Mouse (Mus musculus) embryonic facial prominence, embryonic 14.5 days (tissue): ENCODE data around the gene Bcar3. TPM values are rescaled to one million over a fixed set of nuclear protein-coding genes. Genes with fewer than 3 reads are reported as not detected.
"Not testable (repeated sequence)": the region's sequence is repeated elsewhere in the genome, so short reads cannot be mapped to it uniquely, and the experiment has no call there.

Experiments used
- ATAC-seq: fragments of 200-750 bp; cut with Nextera tagmentation; 2 replicates; pipeline ENCODE4 v1.8.0; 2017; ENCODE audit warnings: low read depth, moderate number of reproducible peaks, moderate TSS enrichment
- DNase-seq: peaks from one replicate; pipeline ENCODE4 v3.0.0-alpha.2; 2015; ENCODE audit warnings: low spot score
- H3K27ac ChIP-seq: fragments of 300-500 bp; sonication (generic); replicated peaks from 2 replicates; pipeline ENCODE4 v1.5.1; 2014; ENCODE audit warnings: low read depth, mild to moderate bottlenecking, low read length, moderate library complexity
- H3K27me3 ChIP-seq: fragments of 300-500 bp; sonication (generic); replicated peaks from 2 replicates; pipeline ENCODE4 v1.6.1; 2014; ENCODE audit warnings: low read length; ENCODE audit not compliant: control insufficient read depth, insufficient read depth
- H3K36me3 ChIP-seq: fragments of 300-500 bp; sonication (generic); 2 replicates; pipeline ENCODE4 v1.6.1; 2014; ENCODE audit warnings: low read length, mixed read lengths; ENCODE audit not compliant: control insufficient read depth, insufficient read depth
- H3K4me1 ChIP-seq: fragments of 300-500 bp; sonication (generic); 2 replicates; pipeline ENCODE4 v1.6.1; 2014; ENCODE audit warnings: antibody characterized with exemption, low read length; ENCODE audit not compliant: control insufficient read depth, insufficient read depth
- H3K4me2 ChIP-seq: fragments of 300-500 bp; sonication (generic); 2 replicates; pipeline ENCODE4 v1.6.1; 2014; ENCODE audit warnings: low read depth, mild to moderate bottlenecking, low read length, moderate library complexity, mixed read lengths
- H3K4me3 ChIP-seq: fragments of 300-500 bp; sonication (generic); 2 replicates; pipeline ENCODE4 v1.5.1; 2014; ENCODE audit warnings: low read depth, mild to moderate bottlenecking, low read length
- H3K9ac ChIP-seq: fragments of 300-500 bp; sonication (generic); 2 replicates; pipeline ENCODE4 v1.6.1; 2014; ENCODE audit warnings: low read depth, mild to moderate bottlenecking, low read length, moderate library complexity, mixed read lengths
- H3K9me3 ChIP-seq: fragments of 300-500 bp; sonication (generic); 2 replicates; pipeline ENCODE4 v1.6.1; 2016; ENCODE audit warnings: low read length; ENCODE audit not compliant: control insufficient read depth
- WGBS: fragments of 180-500 bp; shearing (Covaris S2); extraction: QIAGEN DNeasy Blood & Tissue Kit; methylation state at CpG from one replicate; pipeline ENCODE4 v1.1.7; 2014; 5-methylcytosine and 5-hydroxymethylcytosine counted together
- polyA plus RNA-seq: library from polyadenylated mRNA; unstranded; fragments of >200 nt; fragmentation: Nextera tagmentation; extraction: Ambion mirVana; gene quantifications from 2 replicates; pipeline ENCODE4 v1.2.1, GENCODE M21; 2014

The Bcar3 gene
- polyA plus RNA-seq, 1 experiment from 2014 or later, result 10.0 TPM

GRCm38 (mm10) chr3:122391816-122392215 is 97.9 kb downstream of the Bcar3 start:
- H3K27me3 ChIP-seq, result no peaks in the 10 kb centered on the region
- no peak overlapping the region for H3K4me2 ChIP-seq
- 0 out of 2 replicates have a peak, but pooled peaks have one; percentile 12 for ATAC-seq
- no peak overlapping the region for H3K4me3 ChIP-seq
- H3K9ac ChIP-seq, result no peak overlapping the region
- H3K9me3 ChIP-seq, result no peaks in the 10 kb centered on the region
- 41% methylated on average over 12 of the region's 12 CpGs for WGBS
- DNase-seq, result no peak
- no peaks in the 10 kb centered on the region for H3K36me3 ChIP-seq
- H3K27ac ChIP-seq, result no peak overlapping the region
- H3K4me1 ChIP-seq, result no peaks in the 10 kb centered on the region

DNA sequence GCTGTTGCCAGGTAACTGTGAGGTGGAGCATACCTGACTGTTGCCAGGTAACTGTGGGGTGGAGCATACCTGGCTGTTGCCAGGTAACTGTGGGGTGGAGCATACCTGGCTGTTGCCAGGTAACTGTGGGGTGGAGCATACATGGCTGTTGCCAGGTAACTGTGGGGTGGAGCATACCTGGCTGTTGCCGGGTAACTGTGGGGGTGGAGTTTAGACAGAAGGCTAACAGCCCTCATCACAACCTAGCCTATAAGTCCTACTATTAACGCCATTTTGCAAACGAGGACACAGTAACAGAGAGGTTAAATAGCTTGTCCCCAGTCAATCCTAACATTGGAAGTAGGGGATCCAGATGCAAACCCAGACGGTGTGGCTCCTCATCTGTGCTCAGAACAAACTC is 99.5 kb downstream of the Bcar3 start:
- not testable (repeated sequence) for H3K27ac ChIP-seq, H3K36me3 ChIP-seq, H3K4me2 ChIP-seq, H3K9ac ChIP-seq, DNase-seq, ATAC-seq, H3K4me3 ChIP-seq, H3K27me3 ChIP-seq, H3K9me3 ChIP-seq, H3K4me1 ChIP-seq
- WGBS, result 41% methylated on average over 4 of the region's 4 CpGs

DNA sequence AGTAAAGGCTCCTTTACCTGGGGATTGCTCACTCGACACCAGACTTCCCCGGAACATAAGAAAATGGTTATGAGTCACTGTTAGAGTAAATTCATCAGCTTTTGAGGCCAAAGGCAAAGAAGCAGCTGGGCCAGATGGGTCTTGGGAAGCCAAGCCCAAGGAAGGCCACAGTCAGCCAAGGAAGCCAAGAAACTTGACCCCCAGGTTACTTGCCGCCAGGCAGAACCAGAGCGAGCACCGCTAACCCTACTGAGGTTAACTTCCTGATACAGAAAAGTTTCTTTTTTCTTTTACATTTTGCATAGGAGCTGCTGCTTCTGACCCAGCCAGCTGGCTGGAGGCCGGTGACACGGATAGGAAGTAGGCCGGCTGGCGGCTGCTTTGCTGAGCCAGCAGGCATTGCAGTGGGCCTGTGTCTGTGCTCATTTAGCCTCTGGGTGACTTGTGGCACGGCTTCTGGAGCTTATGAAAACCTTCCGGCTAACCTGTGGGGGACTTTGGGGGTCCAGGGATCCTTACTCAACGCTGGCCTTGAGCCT is 100.0 kb downstream of the Bcar3 start:
- H3K4me2 ChIP-seq, result no peak overlapping the region
- 69% methylated on average over 12 of the region's 12 CpGs for WGBS
- no peaks in the 10 kb centered on the region for H3K4me1 ChIP-seq
- H3K4me3 ChIP-seq, result no peak overlapping the region
- H3K27me3 ChIP-seq, result no peaks in the 10 kb centered on the region
- DNase-seq (no peak), ATAC-seq (no peak)
- no peak overlapping the region for H3K9ac ChIP-seq
- H3K9me3 ChIP-seq, result no peaks in the 10 kb centered on the region
- H3K36me3 ChIP-seq, result no peaks in the 10 kb centered on the region
- no peak overlapping the region for H3K27ac ChIP-seq

DNA sequence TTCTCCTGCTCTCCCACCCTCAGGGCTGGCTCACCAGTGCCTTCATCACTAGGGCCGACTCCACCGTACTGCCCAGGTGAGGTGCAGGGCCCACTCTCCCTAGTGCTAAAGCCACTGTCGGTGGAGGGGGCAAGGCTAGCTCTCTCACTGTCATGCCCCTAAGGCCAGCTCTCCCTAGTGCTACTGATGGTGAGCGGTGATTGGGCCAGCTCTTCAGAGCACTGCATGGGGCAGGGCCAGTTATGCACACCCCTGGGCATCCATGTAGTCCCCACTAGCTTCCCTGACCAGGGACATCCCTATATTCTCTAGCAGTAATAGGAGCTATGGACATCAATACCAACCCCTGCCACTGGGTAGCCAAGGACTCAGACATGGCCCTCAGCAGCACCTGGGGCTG is 103.0 kb downstream of the Bcar3 start:
- Histone ChIP-seq H3K27ac (no peak overlapping the region), H3K4me3 (no peak overlapping the region), H3K4me2 (no peak overlapping the region), H3K9ac (no peak overlapping the region), H3K9me3 (no peaks in the 10 kb centered on the region), H3K4me1 (0 out of 2 replicates have a peak, but pooled peaks cover 1% of the 10 kb centered on the region), H3K27me3 (no peaks in the 10 kb centered on the region), H3K36me3 (no peaks in the 10 kb centered on the region)
- 93% methylated on average over 2 of the region's 4 CpGs for WGBS
- DNase-seq (no peak), ATAC-seq (no peak)

DNA sequence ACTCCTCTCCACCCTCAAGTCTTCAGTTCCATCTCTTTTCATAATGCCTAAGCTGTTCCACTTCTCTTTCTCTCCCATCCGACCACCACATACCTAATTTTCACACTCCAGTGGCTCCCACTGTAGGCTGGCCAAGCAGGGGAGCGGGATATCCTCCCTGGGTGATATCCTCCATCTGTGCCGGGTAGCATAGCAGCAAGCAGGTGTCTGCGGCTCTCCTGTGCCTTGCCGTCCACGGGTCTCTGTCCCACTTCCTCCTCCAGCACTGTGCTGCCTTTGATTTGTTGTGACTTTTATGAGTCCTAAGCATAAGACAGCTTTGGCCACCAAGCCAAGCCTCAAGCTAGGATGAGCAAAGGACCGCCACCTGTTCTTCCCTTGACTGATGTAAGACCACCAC is 103.5 kb downstream of the Bcar3 start:
- no peak for ATAC-seq
- 78% methylated on average over 7 of the region's 7 CpGs for whole genome bisulfite sequencing

DNA sequence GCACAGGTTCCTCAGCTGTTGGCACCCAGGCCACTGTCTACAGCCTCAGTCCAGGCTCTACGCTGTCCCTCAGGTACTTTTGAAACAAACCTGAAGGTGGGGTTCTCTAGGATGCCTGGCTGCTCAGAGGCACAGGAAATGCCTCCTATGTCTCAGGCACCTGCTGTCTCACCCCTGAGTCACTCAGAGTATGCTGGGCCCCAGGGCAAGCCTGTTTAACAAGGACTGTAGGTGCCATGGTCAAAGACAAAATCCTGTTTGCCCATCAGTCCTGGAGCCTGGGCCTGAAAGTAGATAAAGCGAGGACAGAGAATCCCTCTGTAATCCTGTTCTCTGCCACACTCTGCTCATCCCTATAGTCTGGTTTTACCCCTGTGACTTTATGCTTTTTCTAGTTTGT is 107.1 kb downstream of the Bcar3 start:
- DNase-seq (no peak), ATAC-seq (no peak)
- Histone ChIP-seq H3K9me3 (no peaks in the 10 kb centered on the region), H3K4me1 (0 out of 2 replicates have a peak, but pooled peaks cover 3% of the 10 kb centered on the region), H3K36me3 (no peaks in the 10 kb centered on the region), H3K9ac (no peak overlapping the region), H3K27me3 (no peaks in the 10 kb centered on the region), H3K4me2 (no peak overlapping the region), H3K27ac (no peak overlapping the region), H3K4me3 (no peak overlapping the region)
- WGBS, result 95% methylated on average over 2 of the region's 2 CpGs

More for the DNA sequence above, 103.5 kb downstream of the Bcar3 start:
- Histone ChIP-seq H3K27ac (no peak overlapping the region), H3K4me3 (no peak overlapping the region), H3K36me3 (no peaks in the 10 kb centered on the region), H3K9me3 (no peaks in the 10 kb centered on the region), H3K4me2 (no peak overlapping the region), H3K4me1 (0 out of 2 replicates have a peak, but pooled peaks cover 3% of the 10 kb centered on the region), H3K9ac (no peak overlapping the region), H3K27me3 (no peaks in the 10 kb centered on the region)
- DNase-seq, result no peak

DNA sequence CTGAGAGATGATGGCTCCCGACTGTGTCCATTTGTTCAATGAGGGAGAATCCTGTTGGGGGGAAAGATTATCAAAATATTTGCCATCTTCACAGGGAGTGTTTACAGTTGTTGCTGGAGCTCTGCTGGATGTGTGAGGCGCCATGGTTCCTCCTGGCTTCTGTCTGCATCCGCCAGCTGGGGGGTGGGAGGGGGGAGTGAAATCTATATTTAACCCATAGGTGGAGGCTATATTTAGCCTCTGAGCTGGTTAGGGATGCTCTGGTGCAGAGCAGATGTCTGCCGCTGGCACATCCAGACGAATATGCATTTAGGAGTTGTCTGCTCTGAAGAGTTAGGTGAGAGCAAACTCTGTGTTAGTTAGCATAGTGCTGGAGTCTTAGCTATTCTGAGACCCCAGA is 108.2 kb downstream of the Bcar3 start:
- H3K4me1 ChIP-seq, result 0 out of 2 replicates have a peak, but pooled peaks cover 3% of the 10 kb centered on the region
- ATAC-seq, result peak; percentile 44; the same call in 1 of the 2 replicates
- WGBS, result 42% methylated on average over 5 of the region's 5 CpGs

DNA sequence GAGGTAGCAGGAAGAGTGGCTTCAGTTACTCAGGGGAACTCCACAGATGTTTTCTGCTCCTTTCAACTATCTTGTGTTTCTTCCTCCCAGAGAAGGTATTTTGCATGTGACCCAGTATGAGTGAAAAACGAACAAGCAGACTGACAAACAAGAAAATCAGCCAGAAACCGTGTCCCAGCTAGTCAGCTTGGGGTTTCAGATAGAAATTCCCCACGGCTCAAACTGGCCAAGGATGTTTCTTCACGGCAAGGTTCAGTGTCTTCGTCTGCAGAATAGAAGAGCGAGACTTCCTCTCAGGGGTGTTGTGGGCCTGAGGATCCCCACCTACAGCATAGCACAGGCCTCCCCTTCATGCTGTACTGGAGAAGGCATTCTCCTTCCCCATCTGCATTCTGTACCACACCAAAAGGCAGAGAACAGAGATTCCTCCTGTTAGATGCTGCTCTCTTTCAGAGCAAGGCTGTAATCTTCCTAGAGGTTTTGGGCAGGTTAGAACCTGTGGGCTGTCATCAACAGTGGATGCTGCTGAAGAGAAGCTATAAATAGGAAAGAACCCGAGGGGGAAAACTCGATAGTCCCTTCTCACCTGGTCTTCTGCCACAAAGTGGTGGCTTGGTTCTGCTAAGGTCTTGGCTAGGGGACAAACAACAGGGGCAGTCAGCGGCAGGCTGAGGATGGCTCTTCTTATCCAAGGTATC is 110.1 kb downstream of the Bcar3 start:
- Histone ChIP-seq H3K4me1 (0 out of 2 replicates have a peak, but pooled peaks cover 3% of the 10 kb centered on the region), H3K9me3 (no peaks in the 10 kb centered on the region), H3K27me3 (no peaks in the 10 kb centered on the region), H3K9ac (no peak overlapping the region), H3K4me2 (no peak overlapping the region), H3K36me3 (no peaks in the 10 kb centered on the region), H3K27ac (no peak overlapping the region; the same call in 1 of the 2 replicates), H3K4me3 (no peak overlapping the region)
- ATAC-seq, result no peak
- 72% methylated on average over 9 of the region's 9 CpGs for WGBS
- no peak for DNase-seq

More for the DNA sequence above, 108.2 kb downstream of the Bcar3 start:
- no peak overlapping the region for H3K9ac ChIP-seq
- H3K27me3 ChIP-seq, result no peaks in the 10 kb centered on the region
- no peak for DNase-seq
- H3K27ac ChIP-seq, result no peak overlapping the region
- no peak overlapping the region for H3K4me2 ChIP-seq
- no peaks in the 10 kb centered on the region for H3K9me3 ChIP-seq
- no peaks in the 10 kb centered on the region for H3K36me3 ChIP-seq
- no peak overlapping the region for H3K4me3 ChIP-seq
